Mouse (Mus musculus) embryo, embryonic 10 days (tissue): ENCODE results near the gene Unc13b.
A peak's percentile ranks its signal among the peaks of the same experiment; 100 is the strongest.
"Not testable (repeated sequence)": the region's sequence is repeated elsewhere in the genome, so short reads cannot be mapped to it uniquely, and the experiment has no call there.

Source experiments
- DNase-seq: peaks from one replicate; pipeline ENCODE4 v3.0.0-alpha.2; 2015; ENCODE audit warnings: low spot score

Gene Unc13b

GRCm38 (mm10) chr4:43091183-43091582 is 32.4 kb downstream of the Unc13b start:
- no peak for DNase-seq

DNA sequence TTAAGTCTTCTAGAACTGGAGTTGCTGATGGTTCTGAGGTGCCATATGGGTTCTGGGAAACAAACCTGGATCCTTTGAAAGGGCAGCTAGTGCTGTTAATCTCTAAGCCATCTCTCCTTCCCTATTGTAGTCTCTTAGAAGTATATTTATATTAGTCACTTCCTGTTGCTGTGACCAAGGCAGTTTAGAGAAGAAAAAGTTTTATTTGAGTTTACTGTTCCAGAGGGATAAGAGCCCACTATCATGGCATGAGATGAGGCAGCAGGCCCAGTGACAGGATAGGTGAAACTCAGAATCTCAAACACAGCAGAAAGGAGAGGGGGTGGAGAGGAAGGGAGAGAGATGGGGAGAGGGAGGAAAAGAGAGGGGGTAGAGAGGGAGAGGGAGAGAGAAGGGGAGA is 54.7 kb downstream of the Unc13b start:
- no peak for DNase-seq

GRCm38 (mm10) chr4:43114512-43114911 is 55.8 kb downstream of the Unc13b start:
- no peak for DNase-seq

DNA sequence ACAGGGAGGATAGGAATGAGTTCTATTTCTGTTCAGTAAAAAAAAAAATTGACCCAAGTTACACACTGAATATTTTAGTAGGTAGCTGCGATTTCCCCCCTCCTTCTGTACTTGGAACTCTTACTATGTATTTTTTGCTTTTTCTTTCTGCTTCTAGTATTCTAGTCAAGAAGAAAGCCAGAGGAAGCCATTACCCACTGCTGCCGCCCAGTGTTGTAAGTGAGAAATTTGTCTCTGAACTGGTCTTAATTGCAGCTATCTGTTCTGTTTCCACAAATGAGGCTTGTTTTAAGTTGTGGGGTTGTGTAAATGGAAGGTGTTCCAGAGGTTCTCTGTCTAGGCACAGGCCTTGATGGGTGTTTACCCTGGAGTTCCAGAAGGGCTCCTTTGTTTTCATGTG is 56.2 kb downstream of the Unc13b start:
- DNase-seq, result peak; percentile 72

DNA sequence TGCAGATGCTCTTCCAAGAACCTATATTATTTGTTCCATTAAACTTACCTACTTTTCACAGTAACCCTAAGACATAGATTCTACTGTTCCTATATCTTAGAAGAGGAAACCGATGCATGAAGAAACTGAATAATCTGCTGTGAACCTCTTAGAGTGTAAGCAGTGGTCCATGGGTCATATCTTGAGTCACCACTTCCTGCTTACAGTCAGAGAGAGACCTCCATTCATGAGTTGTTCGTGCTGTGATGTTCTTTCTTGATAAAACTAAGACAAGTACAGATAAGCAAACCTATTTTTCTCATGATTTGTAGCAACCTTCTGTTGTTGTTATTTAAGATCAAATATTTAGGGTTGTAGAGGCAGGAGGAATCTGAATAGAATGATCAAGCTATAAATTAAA is 57.5 kb downstream of the Unc13b start:
- DNase-seq, result no peak

- DNase-seq, result no peak
Observed at GRCm38 (mm10) chr4:43129750-43130149, 71.0 kb downstream of the Unc13b start.

DNA sequence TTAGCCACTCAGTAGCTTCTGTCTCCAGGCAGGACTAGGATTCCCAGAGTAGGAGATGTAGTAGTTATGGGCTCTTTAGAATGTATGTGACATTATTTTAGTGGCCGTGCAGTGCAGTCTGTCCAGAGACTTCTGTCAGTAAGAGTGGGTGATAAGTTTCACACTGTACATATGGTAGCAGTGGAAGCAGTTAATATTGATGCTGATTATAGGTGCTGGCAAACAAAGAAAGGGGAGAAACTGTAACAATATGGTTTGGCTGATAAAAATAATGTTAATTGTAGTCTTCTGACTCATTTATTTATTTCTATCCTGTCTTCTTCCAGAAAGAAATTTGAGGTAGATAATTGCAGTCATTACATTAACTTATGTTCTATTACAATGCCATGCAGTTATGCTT is 83.9 kb downstream of the Unc13b start:
- DNase-seq, result no peak

DNA sequence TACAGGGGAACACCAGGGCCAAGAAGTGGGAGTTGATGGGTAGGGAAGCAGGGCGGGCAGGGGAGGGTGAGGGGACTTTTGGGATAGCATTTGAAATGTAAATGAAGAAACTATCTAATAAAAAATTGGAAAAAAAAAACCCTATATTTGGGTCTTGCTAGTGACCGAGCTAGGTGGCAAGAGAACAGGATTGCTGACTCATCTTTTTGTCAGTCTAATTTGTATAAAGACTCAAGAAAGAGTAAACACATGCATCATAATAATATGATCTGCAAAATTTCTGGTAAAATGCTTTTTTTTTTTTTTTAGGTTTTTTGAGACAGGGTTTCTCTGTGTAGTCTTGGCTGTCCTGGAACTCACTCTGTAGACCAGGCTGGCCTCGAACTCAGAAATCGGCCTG is 93.7 kb downstream of the Unc13b start:
- DNase-seq, result not testable (repeated sequence)

GRCm38 (mm10) chr4:43160045-43160444 is 101.3 kb downstream of the Unc13b start:
- DNase-seq, result no peak

GRCm38 (mm10) chr4:43161124-43161657 is 102.4 kb downstream of the Unc13b start:
- DNase-seq, result no peak

- no peak for DNase-seq
Observed at GRCm38 (mm10) chr4:43163205-43163604, 104.5 kb downstream of the Unc13b start.

- no peak for DNase-seq
Observed at GRCm38 (mm10) chr4:43165403-43166005, 106.8 kb downstream of the Unc13b start.

GRCm38 (mm10) chr4:43170028-43170427 is 111.3 kb downstream of the Unc13b start:
- no peak for DNase-seq

DNA sequence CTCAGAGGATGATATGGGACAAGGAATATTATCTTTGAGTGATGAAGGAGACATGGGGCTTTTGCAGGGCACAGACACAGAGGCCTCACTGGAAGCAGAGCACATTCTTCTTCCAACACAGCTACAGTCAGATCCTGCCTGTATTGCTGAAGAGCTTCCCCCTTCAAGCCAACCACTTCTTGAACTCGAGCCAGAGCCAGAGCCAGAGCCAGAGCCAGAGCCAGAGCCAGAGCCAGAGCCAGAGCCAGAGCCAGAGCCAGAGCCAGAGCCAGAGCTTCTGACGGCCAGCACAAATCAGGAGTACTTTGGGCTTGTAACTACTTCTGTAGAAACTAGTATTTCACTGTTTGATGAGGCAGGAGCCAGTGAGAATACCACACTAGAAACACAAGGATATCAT is 118.4 kb downstream of the Unc13b start:
- no peak for DNase-seq

DNA sequence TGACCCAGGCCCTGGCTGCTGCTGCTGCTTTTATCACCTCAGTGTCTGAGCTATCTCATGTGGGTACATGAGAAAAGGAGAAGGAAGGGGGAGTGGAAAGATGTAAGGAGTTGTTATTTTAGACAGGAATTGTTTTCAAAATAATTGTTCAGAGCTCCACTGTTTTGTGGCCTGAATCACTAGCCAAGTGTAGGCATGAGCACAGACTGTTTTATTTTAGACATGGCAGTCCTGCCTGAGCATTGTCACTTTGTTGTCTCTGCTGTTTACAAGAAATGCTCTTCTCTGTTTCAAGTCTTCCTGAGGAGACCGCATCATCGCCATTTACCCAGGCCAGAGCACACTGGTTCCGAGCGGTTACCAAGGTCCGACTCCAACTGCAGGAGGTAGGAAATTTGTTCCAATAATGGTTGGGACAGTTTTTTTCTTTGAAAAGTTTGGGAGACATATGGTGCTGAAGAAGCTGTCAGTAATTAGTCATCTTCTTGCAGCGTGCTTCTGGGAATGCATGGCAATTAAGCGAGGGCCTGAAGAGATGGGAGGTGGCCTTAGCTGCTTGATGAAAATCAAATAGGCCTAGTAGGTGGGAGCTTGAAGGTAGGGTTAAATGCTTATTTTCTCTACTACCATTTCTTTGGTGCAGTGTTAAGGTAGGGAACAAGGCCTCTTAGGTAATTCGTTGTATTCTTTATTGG is 123.9 kb downstream of the Unc13b start:
- no peak for DNase-seq

DNA sequence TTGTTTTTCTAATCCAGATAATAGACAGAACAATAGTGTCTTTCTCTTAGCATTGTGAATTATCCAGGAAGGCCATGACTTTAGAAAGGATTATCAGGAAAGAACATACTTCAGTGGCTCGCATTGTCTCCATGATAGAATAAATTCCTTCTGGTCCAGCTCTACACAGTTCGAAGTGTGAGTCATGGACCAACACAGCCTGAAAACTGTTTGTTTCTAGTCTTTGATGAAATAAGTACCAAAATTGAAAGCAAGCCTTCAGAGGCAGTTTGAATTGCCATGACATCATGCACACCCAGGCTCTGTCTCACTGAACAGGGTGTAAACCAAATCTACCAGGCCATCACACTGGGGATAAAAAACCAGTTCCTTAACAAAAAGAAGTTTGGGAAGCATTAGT is 128.7 kb downstream of the Unc13b start:
- DNase-seq, result no peak

GRCm38 (mm10) chr4:43189381-43189780 is 130.6 kb downstream of the Unc13b start:
- DNase-seq, result no peak

DNA sequence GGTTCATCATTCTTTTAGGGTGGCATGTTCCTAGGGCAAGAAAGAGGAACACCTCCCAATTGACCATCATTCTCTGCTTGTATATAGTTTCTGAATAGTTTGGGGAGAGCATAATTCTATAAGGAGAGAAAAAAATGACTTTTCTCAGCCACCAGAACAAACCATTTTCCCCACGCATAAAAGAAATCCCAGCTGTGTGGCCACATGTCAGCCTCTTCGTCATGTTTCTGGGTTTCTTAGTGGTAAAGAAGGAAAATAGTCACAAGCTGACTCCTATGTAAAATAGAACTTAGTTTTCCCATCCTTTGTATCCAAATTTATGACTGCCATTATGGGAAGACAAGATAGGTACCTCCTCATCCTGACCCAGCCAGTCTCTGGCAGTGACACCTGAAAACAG is 146.2 kb downstream of the Unc13b start:
- no peak for DNase-seq

DNA sequence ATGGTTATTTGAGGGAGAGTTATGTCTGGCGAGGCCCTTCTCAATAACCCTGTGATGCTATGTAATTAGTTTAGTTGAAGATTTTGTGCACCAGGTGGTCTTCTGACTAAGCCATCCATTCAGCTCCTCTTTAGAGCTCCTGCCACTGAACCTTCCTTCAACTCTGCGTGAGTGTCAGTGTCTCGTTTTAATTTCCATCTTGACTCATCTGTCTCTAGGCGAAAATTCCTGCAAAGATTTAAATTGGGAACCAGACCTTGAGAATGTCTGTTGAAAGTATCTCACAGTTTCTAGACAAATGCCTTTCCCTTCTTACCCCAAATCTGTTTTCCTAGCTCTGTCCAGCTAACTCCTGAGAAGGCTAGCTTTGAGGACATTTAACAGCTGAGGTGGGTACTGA is 146.8 kb downstream of the Unc13b start:
- no peak for DNase-seq

GRCm38 (mm10) chr4:43206989-43207388 is 148.2 kb downstream of the Unc13b start:
- no peak for DNase-seq

DNA sequence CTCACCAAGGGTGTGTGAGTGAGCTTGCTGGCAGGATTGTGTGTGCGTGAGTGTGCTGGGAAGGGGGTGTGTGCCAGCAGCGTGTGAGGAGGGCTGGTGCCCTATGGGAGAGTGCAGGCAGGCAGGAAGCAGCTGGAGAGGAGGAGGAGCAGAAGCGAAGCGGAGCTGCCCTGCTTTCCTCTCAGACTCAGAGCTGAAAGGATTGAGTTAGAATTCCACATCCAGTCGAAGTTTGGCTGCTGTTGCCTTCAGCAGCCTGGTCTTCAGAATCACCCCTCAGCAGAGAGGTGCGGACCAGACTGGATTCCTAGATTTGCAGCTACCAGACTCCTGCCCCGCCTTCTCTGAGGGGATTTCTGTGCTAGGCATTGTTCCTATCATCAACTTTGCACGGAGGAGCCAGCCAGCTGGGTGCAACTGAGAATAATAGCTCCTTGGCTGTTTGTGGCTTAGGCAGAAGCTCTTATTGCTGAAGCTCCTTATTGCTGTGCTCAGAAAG is 150.4 kb downstream of the Unc13b start:
- DNase-seq, result peak; percentile 51

DNA sequence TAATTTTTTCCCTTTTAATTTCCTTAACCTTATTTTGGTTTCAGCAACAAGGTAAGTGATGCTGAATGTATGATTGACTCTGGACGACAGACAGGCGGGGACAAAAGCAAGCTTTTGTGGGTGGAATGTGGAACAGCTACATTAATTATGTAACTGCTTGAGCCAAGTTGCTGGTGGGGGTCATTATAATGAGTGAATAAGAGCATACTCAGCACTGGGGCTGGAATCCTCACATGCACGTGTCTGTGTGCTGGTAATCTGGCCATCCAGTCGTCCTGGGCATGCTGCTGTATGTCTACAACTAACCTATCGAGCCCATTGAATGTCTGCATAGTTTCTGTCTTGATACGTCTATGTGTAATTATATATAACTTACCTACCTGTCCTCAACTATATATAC is 150.9 kb downstream of the Unc13b start:
- DNase-seq, result no peak

- no peak for DNase-seq
Observed at GRCm38 (mm10) chr4:43216491-43216890, 157.7 kb downstream of the Unc13b start.

GRCm38 (mm10) chr4:43217997-43218396 is 159.2 kb downstream of the Unc13b start:
- no peak for DNase-seq
